ENCODE assay signal across 22 mouse cellular contexts in genomic region chr10:76898428-76898827, GRCm38 (mm10).
"Had no signal": no experiment of that assay in that cellular context is flagged by ENCODE, and none has a peak within 500 bp of the region (broad histone marks: within the 10 kb centered on the region; RNA-seq: fewer than 3 reads in every experiment).

No protein-coding gene starts in this region.

- DNase-seq: kidney, adult 2 months; kidney, postnatal 25 days; layer of hippocampus, adult 9-11 months; lung, adult 18-20 months; lung, postnatal 10 days; lung, postnatal 36 days; midbrain, embryonic 14.5 days; right cerebral cortex, adult 18-20 months; right cerebral cortex, postnatal 14 days; right cerebral cortex, postnatal 4 days; thymus, adult 2 months; thymus, postnatal 4 days had no signal

- H3K36me3 ChIP-seq: limb, embryonic 10.5 days; lung, embryonic 15.5 days; neural tube, embryonic 12.5 days; neural tube, embryonic 15.5 days had no signal

- H3K9ac ChIP-seq: limb, embryonic 13.5 days; lung, embryonic 15.5 days; neural tube, embryonic 12.5 days; neural tube, embryonic 15.5 days had no signal

- H3K27ac ChIP-seq: kidney, postnatal 0 days; layer of hippocampus, adult 2 months; limb, embryonic 10.5 days; limb, embryonic 13.5 days; lung, embryonic 15.5 days; midbrain, embryonic 10.5 days; neural tube, embryonic 12.5 days; neural tube, embryonic 15.5 days; stomach, postnatal 0 days had no signal

- H3K4me2 ChIP-seq: limb, embryonic 13.5 days; lung, embryonic 15.5 days; neural tube, embryonic 12.5 days; neural tube, embryonic 15.5 days had no signal

- H3K27me3 ChIP-seq: limb, embryonic 13.5 days; lung, embryonic 15.5 days; neural tube, embryonic 12.5 days; neural tube, embryonic 15.5 days had no signal

- H3K4me3 ChIP-seq: layer of hippocampus, adult 2 months; limb, embryonic 10.5 days; limb, embryonic 13.5 days; lung, embryonic 15.5 days; megakaryocyte, embryonic 14.5 days; midbrain, embryonic 10.5 days; neural tube, embryonic 12.5 days; neural tube, embryonic 15.5 days had no signal

- H3K9me3 ChIP-seq: limb, embryonic 10.5 days; lung, embryonic 15.5 days; neural tube, embryonic 12.5 days; neural tube, embryonic 15.5 days had no signal
